Mouse (Mus musculus): ENCODE measurements around the gene Mad1l1.

Gene Mad1l1

GRCm38 (mm10) chr5:140101409-140102009 lies 219.8 kb downstream of the Mad1l1 start:
- DNase-seq (ENCODE audit: low spot score in 2 of 2) = no peak

DNA sequence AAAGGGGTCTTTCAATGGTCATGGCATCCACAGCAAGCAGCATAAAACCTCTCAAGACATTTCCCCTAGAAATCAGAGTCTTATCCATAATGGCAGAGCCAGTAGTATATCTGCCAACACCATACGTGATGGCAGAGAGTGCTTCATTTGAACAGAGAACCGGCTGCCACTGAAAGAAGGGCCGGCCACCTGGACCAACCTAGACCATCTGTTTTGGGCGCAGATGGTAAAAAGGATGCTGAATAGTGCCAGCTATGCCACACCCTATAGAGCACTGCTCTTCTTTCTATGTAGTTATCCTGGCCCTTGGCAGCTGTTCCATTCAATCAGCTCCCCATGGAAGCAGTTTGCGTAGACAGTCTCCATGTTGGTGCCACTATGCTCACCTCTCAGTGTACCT lies 222.6 kb downstream of the Mad1l1 start:
- no peak for DNase-seq (ENCODE audit: low spot score in 2 of 2)

DNA sequence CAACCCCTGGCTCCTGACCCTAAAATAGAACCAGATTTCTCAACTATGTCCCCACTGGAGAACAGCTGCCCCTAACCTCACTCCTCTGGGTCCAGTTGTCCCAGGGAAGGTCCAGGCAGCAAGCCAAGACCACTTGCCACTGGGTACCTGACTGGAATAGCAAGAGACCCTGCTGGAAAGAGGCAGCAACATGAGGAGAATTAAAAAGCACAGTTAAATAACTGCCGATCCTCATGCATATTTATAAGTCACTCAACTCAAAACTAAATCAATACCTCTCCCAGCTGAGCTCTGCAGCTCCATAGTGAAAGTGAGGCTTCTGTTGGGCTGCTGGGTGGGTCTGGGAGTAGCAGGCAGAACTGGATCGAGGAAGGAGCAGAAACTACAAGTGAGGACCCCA lies 226.1 kb downstream of the Mad1l1 start:
- no peak for DNase-seq (ENCODE audit: low spot score in 2 of 2)

DNA sequence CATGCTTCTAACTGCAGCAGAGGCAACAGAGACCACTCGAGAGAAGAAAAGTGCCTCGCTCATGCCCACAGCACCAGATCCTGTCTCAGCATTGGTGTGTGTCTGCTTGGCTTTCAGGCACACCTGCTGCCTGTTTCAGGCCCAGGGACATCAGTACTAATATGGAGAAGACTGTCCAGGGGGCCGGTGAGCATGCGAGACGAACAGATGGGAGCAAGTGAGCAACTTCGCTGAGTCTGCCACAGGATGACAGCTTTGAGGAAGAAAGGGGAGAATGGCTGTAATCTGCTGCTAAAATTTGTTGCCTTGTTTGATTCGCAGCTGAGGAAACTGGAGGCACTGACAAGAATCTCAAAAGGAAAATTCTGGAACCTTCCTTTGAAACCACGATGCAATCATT lies 227.9 kb downstream of the Mad1l1 start:
- DNase-seq (ENCODE audit: low spot score in 2 of 2) = no peak

DNA sequence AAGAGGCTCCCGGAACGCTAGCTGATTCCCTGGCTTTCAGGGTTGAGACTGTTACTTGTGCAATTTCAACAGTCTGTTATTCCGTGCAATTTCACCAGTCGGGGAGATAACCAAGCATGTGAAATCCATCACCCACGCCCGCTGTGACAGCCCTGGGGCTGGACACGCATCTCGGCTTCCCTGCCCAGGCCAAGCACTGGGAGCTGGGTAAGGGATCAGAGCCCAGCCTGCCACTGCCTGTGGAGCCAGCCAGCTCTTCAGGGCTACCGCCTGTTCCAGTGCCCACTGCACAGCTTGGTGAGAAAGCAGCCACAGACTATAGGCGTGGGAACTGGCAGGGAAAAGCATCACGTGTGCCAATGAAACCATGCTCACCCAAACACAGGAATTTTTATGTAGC lies 229.8 kb downstream of the Mad1l1 start:
- peak in 1 of 2 experiments; percentile 51 for DNase-seq (ENCODE audit: low spot score in 2 of 2)

- DNase-seq (ENCODE audit: low spot score in 2 of 2) = no peak
Observed at GRCm38 (mm10) chr5:140089263-140089662, 232.1 kb downstream of the Mad1l1 start.

- no peak for DNase-seq (ENCODE audit: low spot score in 2 of 2)
Observed at GRCm38 (mm10) chr5:140087242-140087641, 234.1 kb downstream of the Mad1l1 start.

DNA sequence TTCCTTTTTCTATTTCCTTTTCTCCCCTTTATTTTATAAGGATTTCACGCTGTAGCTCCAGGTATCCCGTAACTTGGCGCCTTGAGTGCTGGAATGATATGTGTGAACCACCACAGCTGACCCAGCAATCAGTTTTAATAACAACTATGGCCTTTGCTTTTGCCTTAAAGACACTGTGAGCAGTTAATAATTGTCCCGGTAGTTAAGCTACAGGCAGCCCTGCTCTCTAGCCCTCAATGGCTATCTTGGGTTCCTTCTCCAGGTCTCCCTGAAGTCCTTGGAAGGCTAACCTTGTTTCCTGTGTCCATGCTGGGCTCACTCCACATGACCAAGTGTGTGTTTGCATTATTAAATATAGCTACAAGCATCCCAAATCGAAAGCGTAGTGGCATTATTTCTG lies 237.0 kb downstream of the Mad1l1 start:
- DNase-seq (ENCODE audit: low spot score in 2 of 2) = no peak

DNA sequence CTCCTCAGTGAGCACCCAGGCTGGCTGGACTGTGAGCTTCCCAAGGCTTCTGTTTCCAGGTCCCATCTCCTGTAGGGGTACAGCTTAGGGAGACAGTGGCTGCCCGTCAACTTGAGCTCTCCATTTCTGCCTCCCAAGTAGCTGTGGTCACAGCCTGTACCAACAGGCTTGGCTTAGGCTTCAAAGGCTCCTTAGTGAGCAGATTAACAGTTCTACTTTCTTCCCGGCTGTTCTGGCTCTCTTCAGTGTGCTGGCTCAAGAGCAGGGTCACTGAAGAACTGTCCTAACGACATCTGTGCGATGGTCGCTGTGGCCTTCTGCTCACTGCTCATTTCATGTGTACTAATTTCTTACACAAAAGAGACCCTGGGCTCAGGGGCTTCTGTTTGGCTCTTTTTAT lies 237.4 kb downstream of the Mad1l1 start:
- no peak for DNase-seq (ENCODE audit: low spot score in 2 of 2)

DNA sequence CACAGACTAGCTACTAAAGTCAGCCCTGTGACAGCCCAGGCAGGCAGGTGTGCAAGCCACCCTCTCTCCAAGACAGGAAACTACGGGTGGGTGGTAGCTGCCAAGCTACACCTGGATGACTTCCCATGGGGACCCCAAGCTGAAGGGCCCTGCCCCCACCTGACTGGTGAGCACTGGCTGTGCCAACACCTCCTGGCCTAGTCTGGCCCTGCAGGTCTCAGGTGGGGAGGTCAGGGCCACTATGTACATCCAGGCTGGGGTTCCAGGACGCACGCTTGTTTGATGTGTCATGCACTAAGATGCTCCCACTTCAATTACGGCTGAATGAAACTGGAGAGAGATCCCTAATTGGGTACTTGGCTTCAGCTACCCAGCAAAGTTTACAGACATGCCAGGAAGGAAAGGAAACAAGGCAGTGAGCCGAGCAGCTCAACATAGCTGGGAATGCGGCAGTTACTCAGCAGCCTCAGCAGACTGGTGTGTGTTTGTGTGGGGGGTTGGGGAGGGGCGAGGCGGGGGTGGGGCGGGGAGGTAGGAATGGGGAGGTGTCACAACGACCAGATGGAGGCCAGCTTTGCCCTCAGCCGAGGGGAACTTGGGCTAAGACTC lies 239.0 kb downstream of the Mad1l1 start:
- no peak for DNase-seq (ENCODE audit: low spot score in 2 of 2)

DNA sequence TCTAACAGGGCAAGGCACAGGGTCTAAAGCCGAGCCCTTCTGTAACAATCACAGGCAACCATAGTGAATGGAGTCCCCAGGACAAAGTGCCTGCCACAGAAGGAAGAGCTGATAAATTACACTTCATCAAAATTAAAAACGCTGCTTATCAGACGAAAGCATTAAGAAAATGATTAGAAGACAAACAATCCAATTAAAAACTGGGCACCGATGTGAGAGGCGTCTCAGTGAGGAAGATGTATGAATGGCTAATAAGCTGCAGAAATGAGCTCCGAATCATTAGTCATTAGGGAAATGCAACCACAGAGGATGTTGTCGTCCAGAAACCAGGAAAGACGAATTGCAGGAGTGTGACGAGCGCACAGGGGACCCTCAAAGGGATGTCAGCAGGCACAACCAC lies 240.3 kb downstream of the Mad1l1 start:
- no peak for DNase-seq (ENCODE audit: low spot score in 2 of 2)

GRCm38 (mm10) chr5:140079511-140079910 lies 241.8 kb downstream of the Mad1l1 start:
- peak in 1 of 2 experiments; percentile 9 for DNase-seq (ENCODE audit: low spot score in 2 of 2)

GRCm38 (mm10) chr5:140078406-140078805 lies 242.9 kb downstream of the Mad1l1 start:
- DNase-seq (ENCODE audit: low spot score in 2 of 2) = peak; percentile 41 to 55

DNA sequence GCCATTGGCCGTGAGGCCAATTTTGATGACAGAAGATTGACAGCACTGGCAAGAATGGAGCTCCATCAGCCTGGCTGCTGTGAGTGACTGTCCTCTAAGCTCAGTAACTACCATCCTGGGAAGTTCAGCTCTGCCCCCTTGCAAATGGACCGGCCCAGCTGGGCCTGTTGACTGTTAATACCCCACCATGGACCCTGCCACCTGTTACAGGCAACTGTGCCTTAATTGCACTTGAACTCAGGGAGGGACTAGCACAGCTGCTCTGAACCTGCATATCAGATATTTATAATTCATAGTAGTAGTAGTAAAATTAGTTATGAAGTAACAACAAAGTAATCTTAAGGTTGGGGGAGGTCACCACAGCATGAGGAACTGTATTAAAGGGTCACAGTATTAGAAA lies 244.9 kb downstream of the Mad1l1 start:
- DNase-seq (ENCODE audit: low spot score in 2 of 2) = no peak

- DNase-seq (ENCODE audit: low spot score in 2 of 2) = no peak
Observed at GRCm38 (mm10) chr5:140073671-140074116, 247.7 kb downstream of the Mad1l1 start.

- DNase-seq (ENCODE audit: low spot score in 2 of 2) = no peak
Observed at GRCm38 (mm10) chr5:140073148-140073670, 248.1 kb downstream of the Mad1l1 start.

DNA sequence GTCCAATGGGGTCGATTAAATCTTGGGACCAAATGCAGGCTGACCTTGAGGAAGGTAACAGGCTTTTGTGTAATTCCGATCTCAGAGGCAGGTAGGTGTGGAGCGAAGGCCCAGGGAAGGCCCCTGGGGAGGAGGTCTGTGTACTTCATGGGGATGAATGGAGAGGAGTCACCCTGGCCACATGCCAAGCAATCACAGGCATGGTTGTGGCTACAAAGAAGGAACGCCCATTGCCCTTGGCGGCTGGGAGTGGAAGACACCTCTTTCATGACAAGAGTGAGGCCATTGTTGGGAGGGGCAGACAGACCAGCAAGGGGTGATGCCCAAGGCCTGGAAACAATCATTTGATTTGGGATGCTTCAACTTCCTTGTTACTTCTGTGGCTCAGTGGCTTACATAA lies 252.8 kb downstream of the Mad1l1 start:
- no peak for DNase-seq (ENCODE audit: low spot score in 2 of 2)

DNA sequence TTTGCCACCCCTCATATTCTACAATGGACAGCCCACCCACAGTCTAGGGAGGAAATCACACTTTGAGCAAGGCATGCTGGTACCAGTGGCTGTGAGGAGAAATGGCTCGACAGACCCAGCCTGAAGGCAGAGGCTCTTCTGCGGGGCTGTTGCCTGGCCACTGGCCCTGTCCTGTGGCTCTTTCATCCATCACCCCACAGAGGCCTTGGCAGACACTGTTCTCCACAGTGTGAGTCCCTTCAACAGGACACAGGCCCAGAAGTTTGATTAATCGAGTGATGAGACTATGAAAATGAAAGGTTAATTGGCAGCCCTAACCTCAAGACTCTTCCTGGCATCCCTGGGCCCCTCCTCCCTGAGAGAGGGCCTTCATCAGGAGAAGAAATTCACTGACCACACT lies 253.3 kb downstream of the Mad1l1 start:
- DNase-seq (ENCODE audit: low spot score in 2 of 2) = no peak

DNA sequence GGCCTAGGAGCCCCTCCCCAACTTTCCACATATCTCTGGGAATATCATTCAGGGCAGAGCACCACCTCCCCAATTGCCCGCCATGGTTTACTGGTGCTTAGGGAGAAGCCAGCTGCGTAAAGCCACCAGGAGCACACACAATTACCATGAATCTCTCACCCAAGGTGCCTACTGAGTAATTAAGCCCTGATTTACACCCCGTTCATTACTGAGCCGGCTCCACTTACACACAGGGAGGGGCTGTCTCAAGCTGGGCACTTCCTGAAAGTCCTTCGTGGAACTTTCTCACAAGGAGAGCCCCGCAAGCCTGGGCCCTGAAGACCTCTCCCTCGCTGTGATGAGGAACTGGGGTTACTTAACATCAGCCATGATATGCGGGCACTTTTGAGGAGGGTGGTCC lies 254.6 kb downstream of the Mad1l1 start:
- DNase-seq (ENCODE audit: low spot score in 2 of 2) = no peak

GRCm38 (mm10) chr5:140066281-140066680 lies 255.1 kb downstream of the Mad1l1 start:
- no peak for DNase-seq (ENCODE audit: low spot score in 2 of 2)

- DNase-seq (ENCODE audit: low spot score in 2 of 2) = peak in 1 of 2 experiments; percentile 14
Observed at GRCm38 (mm10) chr5:140065281-140065945, 255.9 kb downstream of the Mad1l1 start.

GRCm38 (mm10) chr5:140064521-140064920 lies 256.8 kb downstream of the Mad1l1 start:
- DNase-seq (ENCODE audit: low spot score in 2 of 2) = no peak

DNA sequence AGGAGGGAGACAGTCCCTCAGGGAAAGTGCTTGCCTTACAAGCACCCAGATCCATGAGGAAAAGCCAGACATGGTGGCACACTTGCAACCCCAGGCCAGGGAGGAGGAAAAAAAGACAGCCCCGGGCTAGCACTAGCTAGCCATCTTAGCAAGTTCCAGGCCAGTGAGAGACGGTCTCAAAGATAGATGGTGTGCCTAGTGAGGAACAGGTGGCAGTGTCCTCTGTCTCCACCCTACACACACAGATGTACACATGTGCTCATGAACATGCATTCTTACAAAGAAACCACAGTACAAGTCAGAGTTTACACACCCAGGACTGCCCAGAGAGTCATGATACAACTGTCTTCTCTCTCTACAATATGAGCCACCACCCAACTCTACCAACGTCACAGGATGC lies 258.5 kb downstream of the Mad1l1 start:
- no peak for DNase-seq (ENCODE audit: low spot score in 2 of 2)
